Mouse (Mus musculus) forebrain, embryonic 13.5 days (tissue): ENCODE data around the gene Clk2. TPM values are rescaled to one million over a fixed set of nuclear protein-coding genes. Genes with fewer than 3 reads are reported as not detected.

Source experiments
- ATAC-seq: fragments of 200-750 bp; cut with Nextera tagmentation; 2 replicates; pipeline ENCODE4 v1.8.0; 2017
- H3K27ac ChIP-seq: fragments of 300-500 bp; sonication (generic); 2 replicates; pipeline ENCODE4 v1.5.1; 2015; ENCODE audit warnings: inconsistent platforms, mild to moderate bottlenecking, moderate library complexity
- H3K27me3 ChIP-seq: fragments of 300-500 bp; sonication (generic); 2 replicates; pipeline ENCODE4 v1.6.1; 2015; ENCODE audit warnings: mild to moderate bottlenecking, inconsistent platforms
- H3K36me3 ChIP-seq: fragments of 300-500 bp; sonication (generic); 2 replicates; pipeline ENCODE4 v1.6.1; 2015; ENCODE audit warnings: mild to moderate bottlenecking, inconsistent platforms; ENCODE audit not compliant: poor library complexity, severe bottlenecking
- H3K4me1 ChIP-seq: fragments of 300-500 bp; sonication (generic); 2 replicates; pipeline ENCODE4 v1.6.1; 2015; ENCODE audit warnings: inconsistent platforms
- H3K4me2 ChIP-seq: fragments of 300-500 bp; sonication (generic); 2 replicates; pipeline ENCODE4 v1.6.1; 2015; ENCODE audit warnings: inconsistent platforms, mild to moderate bottlenecking, moderate library complexity
- H3K4me3 ChIP-seq: fragments of 300-500 bp; sonication (generic); 2 replicates; pipeline ENCODE4 v1.5.1; 2015; ENCODE audit warnings: mild to moderate bottlenecking, inconsistent platforms
- H3K9ac ChIP-seq: fragments of 300-500 bp; sonication (generic); 2 replicates; pipeline ENCODE4 v1.6.1; 2015; ENCODE audit warnings: mild to moderate bottlenecking, inconsistent platforms
- H3K9me3 ChIP-seq: fragments of 300-500 bp; sonication (generic); replicated peaks from 2 replicates; pipeline ENCODE4 v1.6.1; 2016; ENCODE audit warnings: inconsistent platforms
- WGBS: fragments of 180-500 bp; shearing (Covaris S2); methylation state at CpG from one replicate; pipeline ENCODE4 v1.1.7; 2015; 5-methylcytosine and 5-hydroxymethylcytosine counted together
- polyA plus RNA-seq: library from polyadenylated mRNA; unstranded; fragments of >200 nt; fragmentation: Nextera tagmentation; extraction: Ambion mirVana; gene quantifications from 2 replicates; pipeline ENCODE4 v1.2.1, GENCODE M21; 2015

The Clk2 gene
- polyA plus RNA-seq, 1 experiment from 2014 or later = 25.0 TPM

GRCm38 (mm10) chr3:89195979-89196877 lies 31.6 kb downstream of the Clk2 start:
- H3K9me3 ChIP-seq = no peaks in the 10 kb centered on the region
- H3K4me3 ChIP-seq = peak overlapping the region; percentile 32
- peaks cover 11% of the 10 kb centered on the region for H3K4me1 ChIP-seq
- peak overlapping the region; percentile 64 for H3K27ac ChIP-seq
- H3K27me3 ChIP-seq = no peaks in the 10 kb centered on the region
- peak overlapping the region; percentile 53 for H3K9ac ChIP-seq
- 7% methylated on average over 33 of the region's 33 CpGs for WGBS
- ATAC-seq = peak; percentile 97
- H3K36me3 ChIP-seq = no peaks in the 10 kb centered on the region
- H3K4me2 ChIP-seq = peak overlapping the region; percentile 58

- H3K27me3 ChIP-seq = no peaks in the 10 kb centered on the region
- no peaks in the 10 kb centered on the region for H3K9me3 ChIP-seq
- no peak overlapping the region for H3K4me2 ChIP-seq
- WGBS = 81% methylated on average over 3 of the region's 3 CpGs
- ATAC-seq = no peak
- no peak overlapping the region for H3K27ac ChIP-seq
- peaks cover 9% of the 10 kb centered on the region for H3K36me3 ChIP-seq
- H3K4me3 ChIP-seq = no peak overlapping the region
- H3K9ac ChIP-seq = no peak overlapping the region
- H3K4me1 ChIP-seq = peaks cover 16% of the 10 kb centered on the region
Observed at GRCm38 (mm10) chr3:89199839-89200238, 35.2 kb downstream of the Clk2 start.

- Histone ChIP-seq H3K9ac (peak within 1 kb of the TSS; percentile 71), H3K4me2 (peak within 1 kb of the TSS; percentile 63), H3K4me3 (peak within 1 kb of the TSS; percentile 60), H3K9me3 (no peaks in the 10 kb centered on the region), H3K36me3 (peaks cover 33% of the 10 kb centered on the region), H3K4me1 (peaks cover 5% of the 10 kb centered on the region), H3K27ac (no peak within 1 kb of the TSS), H3K27me3 (no peaks in the 10 kb centered on the region)
- ATAC-seq = peak; percentile 90
- WGBS = 27% methylated on average over 13 of the region's 13 CpGs
Observed at GRCm38 (mm10) chr3:89202253-89203141, 37.9 kb downstream of the Clk2 start, which contains the start of gene Gba. Gba (plus strand) TSS chr3:89202928.

- ATAC-seq = peak; percentile 33
- Histone ChIP-seq H3K36me3 (peaks cover 39% of the 10 kb centered on the region), H3K4me2 (peak overlapping the region; percentile 63), H3K4me1 (peaks cover 5% of the 10 kb centered on the region), H3K9me3 (no peaks in the 10 kb centered on the region), H3K9ac (peak overlapping the region; percentile 71), H3K4me3 (peak overlapping the region; percentile 60), H3K27ac (no peak overlapping the region), H3K27me3 (no peaks in the 10 kb centered on the region)
- 44% methylated on average over 5 of the region's 5 CpGs for WGBS
Observed at GRCm38 (mm10) chr3:89203142-89203514, 38.5 kb downstream of the Clk2 start.

- no peak overlapping the region for H3K9ac ChIP-seq
- no peak overlapping the region for H3K27ac ChIP-seq
- no peak overlapping the region for H3K4me3 ChIP-seq
- no peak overlapping the region for H3K4me2 ChIP-seq
- WGBS = 95% methylated on average over 7 of the region's 7 CpGs
- no peak for ATAC-seq
- H3K27me3 ChIP-seq = no peaks in the 10 kb centered on the region
- peaks cover 5% of the 10 kb centered on the region for H3K4me1 ChIP-seq
- peaks cover 69% of the 10 kb centered on the region for H3K36me3 ChIP-seq
- no peaks in the 10 kb centered on the region for H3K9me3 ChIP-seq
Observed at GRCm38 (mm10) chr3:89206079-89206478, 41.5 kb downstream of the Clk2 start.

GRCm38 (mm10) chr3:89206695-89207094 lies 42.1 kb downstream of the Clk2 start:
- WGBS = 98% methylated on average over 2 of the region's 2 CpGs
- no peak overlapping the region for H3K27ac ChIP-seq
- no peak overlapping the region for H3K4me2 ChIP-seq
- no peaks in the 10 kb centered on the region for H3K9me3 ChIP-seq
- H3K4me1 ChIP-seq = peaks cover 5% of the 10 kb centered on the region
- no peak for ATAC-seq
- H3K27me3 ChIP-seq = no peaks in the 10 kb centered on the region
- H3K36me3 ChIP-seq = peaks cover 70% of the 10 kb centered on the region
- H3K9ac ChIP-seq = no peak overlapping the region
- H3K4me3 ChIP-seq = no peak overlapping the region

- peaks cover 70% of the 10 kb centered on the region for H3K36me3 ChIP-seq
Observed at GRCm38 (mm10) chr3:89208075-89208657, 43.6 kb downstream of the Clk2 start.

GRCm38 (mm10) chr3:89208736-89209135 lies 44.1 kb downstream of the Clk2 start:
- Histone ChIP-seq H3K27me3 (no peaks in the 10 kb centered on the region), H3K4me1 (peaks cover 10% of the 10 kb centered on the region), H3K9me3 (no peaks in the 10 kb centered on the region), H3K4me2 (no peak overlapping the region), H3K4me3 (no peak overlapping the region), H3K27ac (no peak overlapping the region), H3K9ac (no peak overlapping the region), H3K36me3 (peaks cover 70% of the 10 kb centered on the region)
- no peak for ATAC-seq
- WGBS = 85% methylated on average over 6 of the region's 6 CpGs

More at GRCm38 (mm10) chr3:89208075-89208657, 43.6 kb downstream of the Clk2 start:
- Histone ChIP-seq H3K4me2 (no peak overlapping the region), H3K27me3 (no peaks in the 10 kb centered on the region), H3K4me3 (no peak overlapping the region), H3K9ac (no peak overlapping the region), H3K27ac (no peak overlapping the region), H3K4me1 (peaks cover 12% of the 10 kb centered on the region), H3K9me3 (no peaks in the 10 kb centered on the region)
- ATAC-seq = no peak
- WGBS = 91% methylated on average over 13 of the region's 13 CpGs

GRCm38 (mm10) chr3:89209731-89210130 lies 45.1 kb downstream of the Clk2 start:
- Histone ChIP-seq H3K9ac (no peak overlapping the region), H3K4me2 (no peak overlapping the region), H3K4me3 (no peak overlapping the region), H3K9me3 (no peaks in the 10 kb centered on the region), H3K4me1 (peaks cover 13% of the 10 kb centered on the region), H3K36me3 (peaks cover 62% of the 10 kb centered on the region), H3K27me3 (no peaks in the 10 kb centered on the region), H3K27ac (no peak overlapping the region)
- ATAC-seq = no peak
- WGBS = 93% methylated on average over 7 of the region's 7 CpGs

GRCm38 (mm10) chr3:89210162-89210561 lies 45.6 kb downstream of the Clk2 start:
- H3K36me3 ChIP-seq = peaks cover 57% of the 10 kb centered on the region
- 92% methylated on average over 13 of the region's 13 CpGs for WGBS
- H3K9ac ChIP-seq = no peak overlapping the region

GRCm38 (mm10) chr3:89210731-89211130 lies 46.1 kb downstream of the Clk2 start:
- no peak overlapping the region for H3K4me2 ChIP-seq
- H3K9ac ChIP-seq = no peak overlapping the region
- H3K36me3 ChIP-seq = peaks cover 52% of the 10 kb centered on the region
- H3K9me3 ChIP-seq = no peaks in the 10 kb centered on the region
- H3K27ac ChIP-seq = no peak overlapping the region
- H3K4me1 ChIP-seq = peaks cover 23% of the 10 kb centered on the region
- ATAC-seq = no peak
- H3K27me3 ChIP-seq = no peaks in the 10 kb centered on the region
- WGBS = 88% methylated on average over 7 of the region's 7 CpGs
- H3K4me3 ChIP-seq = no peak overlapping the region

More at GRCm38 (mm10) chr3:89210162-89210561, 45.6 kb downstream of the Clk2 start:
- no peak overlapping the region for H3K4me3 ChIP-seq
- H3K4me1 ChIP-seq = peaks cover 18% of the 10 kb centered on the region
- no peaks in the 10 kb centered on the region for H3K27me3 ChIP-seq
- H3K4me2 ChIP-seq = no peak overlapping the region
- H3K9me3 ChIP-seq = no peaks in the 10 kb centered on the region
- no peak overlapping the region for H3K27ac ChIP-seq
- no peak for ATAC-seq
